Mouse (Mus musculus): ENCODE data around the gene Lnx2. TPM values are rescaled to one million over a fixed set of nuclear protein-coding genes. Genes with fewer than 3 reads are reported as not detected.
A peak's percentile ranks its signal among the peaks of the same experiment; 100 is the strongest.

Gene Lnx2
- polyA plus RNA-seq, 1 experiment from 2014 or later = 4.2 TPM

DNA sequence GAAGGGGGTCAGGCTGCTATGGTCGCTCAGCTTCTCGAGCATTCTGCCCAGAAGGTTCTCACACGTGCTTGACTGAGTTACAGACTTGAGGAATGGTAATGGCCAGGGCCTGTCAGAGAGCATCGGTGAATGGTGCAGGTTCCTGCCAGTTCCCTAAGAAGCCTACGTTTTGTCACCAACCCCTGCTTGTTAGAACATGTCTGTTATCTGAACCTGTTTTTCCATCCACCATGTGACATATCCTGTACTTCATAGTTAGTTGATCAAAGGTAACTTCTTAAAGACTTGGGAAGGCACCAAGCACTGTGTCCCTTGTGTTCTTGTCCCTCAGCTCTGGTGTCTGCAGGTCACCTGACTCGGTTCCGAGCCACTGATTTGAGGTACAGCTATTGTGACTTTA, 22.3 kb upstream of the Lnx2 start:
- H3K9me3 ChIP-seq (replicated peaks) = no peaks in the 10 kb centered on the region
- H3K4me2 ChIP-seq = no peak overlapping the region
- ATAC-seq (ENCODE audit: low FRiP score) = no peak
- no peaks in the 10 kb centered on the region for H3K27me3 ChIP-seq (replicated peaks)
- WGBS = 86% methylated on average over 7 of the region's 7 CpGs
- H3K27ac ChIP-seq (replicated peaks) = no peak overlapping the region
- no peaks in the 10 kb centered on the region for H3K4me1 ChIP-seq
- H3K4me3 ChIP-seq (replicated peaks) = no peak overlapping the region
- H3K36me3 ChIP-seq = peaks cover 6% of the 10 kb centered on the region; the same call in 1 of the 2 replicates
- H3K9ac ChIP-seq (replicated peaks) = no peak overlapping the region

DNA sequence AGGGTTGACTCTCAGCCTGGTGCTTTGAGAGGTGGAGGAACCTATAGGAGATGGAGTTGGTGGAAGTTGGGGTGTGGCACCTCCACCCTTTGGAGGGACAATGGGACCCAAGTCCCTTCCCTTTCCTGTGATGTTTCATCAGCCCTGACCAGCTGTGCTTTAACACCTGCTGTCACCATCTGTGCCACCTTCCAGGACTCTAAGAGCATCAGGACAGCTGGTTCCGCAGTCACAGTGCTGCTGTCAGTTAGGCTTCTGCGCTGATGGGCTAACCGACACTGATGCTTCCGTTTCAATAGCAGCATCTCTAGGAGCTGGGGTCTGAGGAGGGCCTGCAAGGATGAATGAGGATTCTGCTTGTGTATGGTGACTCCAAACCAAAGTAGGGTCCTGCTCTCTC, 20.2 kb upstream of the Lnx2 start:
- H3K4me1 ChIP-seq = no peaks in the 10 kb centered on the region
- H3K27ac ChIP-seq (replicated peaks) = no peak overlapping the region
- H3K4me3 ChIP-seq (replicated peaks) = no peak overlapping the region
- no peak overlapping the region for H3K9ac ChIP-seq (replicated peaks)
- no peaks in the 10 kb centered on the region for H3K9me3 ChIP-seq (replicated peaks)
- peaks cover 4% of the 10 kb centered on the region; the same call in 1 of the 2 replicates for H3K36me3 ChIP-seq
- H3K4me2 ChIP-seq = no peak overlapping the region
- 99% methylated on average over 4 of the region's 4 CpGs for WGBS
- ATAC-seq (ENCODE audit: low FRiP score) = no peak
- H3K27me3 ChIP-seq (replicated peaks) = no peaks in the 10 kb centered on the region

DNA sequence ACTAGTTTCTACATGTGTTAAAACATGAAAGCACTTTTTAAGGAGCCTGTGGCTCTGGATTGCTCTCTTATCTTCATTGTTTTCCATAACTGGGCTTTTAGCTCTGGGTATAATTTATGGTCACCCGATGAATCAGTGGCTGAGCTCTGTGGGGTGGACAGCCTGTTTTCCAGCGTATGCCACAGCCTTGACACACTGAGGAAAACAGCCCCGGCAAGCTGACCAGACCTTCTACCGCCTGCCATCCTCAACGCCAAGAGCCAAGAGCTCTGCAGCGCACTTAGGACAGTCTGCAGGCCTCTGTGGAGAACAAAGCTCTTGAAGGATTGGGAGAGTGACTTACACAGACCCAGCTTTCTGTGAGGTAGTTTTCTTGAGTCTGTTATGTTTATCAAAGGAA, 17.9 kb upstream of the Lnx2 start:
- WGBS = 80% methylated on average over 6 of the region's 6 CpGs
- no peak overlapping the region for H3K4me2 ChIP-seq
- H3K36me3 ChIP-seq = no peaks in the 10 kb centered on the region
- H3K9me3 ChIP-seq (replicated peaks) = no peaks in the 10 kb centered on the region
- H3K27me3 ChIP-seq (replicated peaks) = no peaks in the 10 kb centered on the region
- H3K4me3 ChIP-seq (replicated peaks) = no peak overlapping the region
- no peak overlapping the region for H3K27ac ChIP-seq (replicated peaks)
- H3K4me1 ChIP-seq = peaks cover 4% of the 10 kb centered on the region; the same call in 1 of the 2 replicates
- no peak overlapping the region for H3K9ac ChIP-seq (replicated peaks)
- ATAC-seq (ENCODE audit: low FRiP score) = no peak

DNA sequence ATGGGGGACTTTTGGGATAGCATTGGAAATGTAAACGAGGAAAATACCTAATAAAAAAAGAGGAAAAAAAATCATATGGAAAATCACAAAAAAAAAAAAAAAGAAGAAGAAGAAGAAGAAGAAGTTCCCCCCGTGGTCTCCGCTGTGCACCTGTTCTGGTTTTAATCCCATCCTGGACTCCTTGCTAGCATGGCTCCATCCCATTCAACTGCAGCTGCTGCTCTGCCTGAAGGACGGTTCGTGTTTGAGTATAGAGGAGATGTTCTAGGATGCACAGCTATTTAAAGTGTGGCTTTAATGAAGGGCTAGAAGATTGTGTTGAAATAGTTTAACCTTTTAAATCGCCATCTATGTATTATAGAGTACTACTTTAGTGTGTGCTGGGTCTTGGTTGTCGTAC, 16.1 kb upstream of the Lnx2 start:
- Histone ChIP-seq H3K9ac (replicated peaks) (no peak overlapping the region), H3K4me2 (no peak overlapping the region), H3K27me3 (replicated peaks) (no peaks in the 10 kb centered on the region), H3K4me3 (replicated peaks) (no peak overlapping the region), H3K36me3 (no peaks in the 10 kb centered on the region), H3K4me1 (peaks cover 4% of the 10 kb centered on the region; the same call in 1 of the 2 replicates), H3K27ac (replicated peaks) (no peak overlapping the region), H3K9me3 (replicated peaks) (no peaks in the 10 kb centered on the region)
- no peak for ATAC-seq (ENCODE audit: low FRiP score)
- 94% methylated on average over 7 of the region's 7 CpGs for WGBS

DNA sequence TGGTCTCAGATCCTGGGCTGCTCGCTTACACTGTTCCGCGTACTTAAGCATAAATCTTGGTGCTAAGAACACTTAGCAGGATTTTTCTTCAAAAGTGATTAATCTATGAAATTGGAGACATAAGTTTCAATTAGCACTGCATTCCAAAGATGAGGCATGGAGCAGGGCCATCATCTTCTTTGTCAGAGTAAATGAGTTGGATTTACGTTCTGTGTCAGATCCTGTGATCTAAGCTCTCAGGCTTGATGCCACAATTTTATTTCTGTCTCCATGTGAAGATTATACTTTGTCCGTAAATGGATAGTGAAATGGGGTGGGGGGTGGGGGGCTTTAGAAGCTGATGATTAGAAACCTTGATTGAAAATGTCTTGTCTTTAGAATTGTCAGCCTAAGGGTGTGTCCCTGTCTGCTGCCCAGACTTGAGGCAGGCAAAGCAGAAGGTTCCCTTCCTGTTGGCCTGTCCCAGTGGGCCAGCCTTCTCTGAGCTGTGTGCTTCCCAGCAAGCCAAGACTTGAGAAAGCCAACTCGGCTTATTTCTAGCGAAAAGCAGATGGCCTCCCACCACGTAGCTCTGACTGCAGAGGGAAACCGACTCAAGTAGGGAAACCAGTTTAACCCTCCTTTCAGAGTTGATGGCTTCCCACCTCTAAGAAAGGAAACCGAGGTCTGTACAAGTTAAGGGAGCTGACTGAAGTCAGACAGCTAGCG, 14.0 kb upstream of the Lnx2 start:
- no peak for ATAC-seq (ENCODE audit: low FRiP score)
- WGBS = 81% methylated on average over 11 of the region's 11 CpGs
- Histone ChIP-seq H3K4me2 (no peak overlapping the region), H3K36me3 (no peaks in the 10 kb centered on the region), H3K4me1 (peaks cover 11% of the 10 kb centered on the region), H3K27ac (replicated peaks) (no peak overlapping the region), H3K27me3 (replicated peaks) (no peaks in the 10 kb centered on the region), H3K9ac (replicated peaks) (no peak overlapping the region), H3K9me3 (replicated peaks) (no peaks in the 10 kb centered on the region), H3K4me3 (replicated peaks) (no peak overlapping the region)

DNA sequence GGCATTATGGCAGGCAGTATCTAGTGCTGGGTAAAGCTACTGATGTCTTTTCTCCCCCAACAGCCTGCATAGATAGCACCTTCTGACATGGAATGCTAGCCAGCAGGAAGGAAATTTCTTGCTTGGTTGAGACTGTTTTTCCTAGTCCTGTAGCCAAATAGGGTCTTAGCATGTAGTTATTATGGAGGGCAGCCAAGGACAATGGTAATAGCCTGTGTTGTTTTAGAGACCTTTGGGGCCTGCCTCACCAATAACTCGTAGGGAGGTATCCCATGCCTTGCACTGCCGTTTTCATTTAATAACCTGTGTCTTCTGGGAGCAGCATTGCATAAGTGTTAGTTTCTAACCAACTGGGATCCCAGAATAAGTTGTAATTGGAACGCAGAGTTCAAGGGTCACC, 13.4 kb upstream of the Lnx2 start:
- no peak overlapping the region for H3K4me2 ChIP-seq
- no peak for ATAC-seq (ENCODE audit: low FRiP score)
- no peak overlapping the region for H3K27ac ChIP-seq (replicated peaks)
- H3K27me3 ChIP-seq (replicated peaks) = no peaks in the 10 kb centered on the region
- H3K4me3 ChIP-seq (replicated peaks) = no peak overlapping the region
- no peak overlapping the region for H3K9ac ChIP-seq (replicated peaks)
- no peaks in the 10 kb centered on the region for H3K36me3 ChIP-seq
- H3K4me1 ChIP-seq = peaks cover 14% of the 10 kb centered on the region
- 76% methylated on average over 3 of the region's 3 CpGs for WGBS
- H3K9me3 ChIP-seq (replicated peaks) = no peaks in the 10 kb centered on the region

DNA sequence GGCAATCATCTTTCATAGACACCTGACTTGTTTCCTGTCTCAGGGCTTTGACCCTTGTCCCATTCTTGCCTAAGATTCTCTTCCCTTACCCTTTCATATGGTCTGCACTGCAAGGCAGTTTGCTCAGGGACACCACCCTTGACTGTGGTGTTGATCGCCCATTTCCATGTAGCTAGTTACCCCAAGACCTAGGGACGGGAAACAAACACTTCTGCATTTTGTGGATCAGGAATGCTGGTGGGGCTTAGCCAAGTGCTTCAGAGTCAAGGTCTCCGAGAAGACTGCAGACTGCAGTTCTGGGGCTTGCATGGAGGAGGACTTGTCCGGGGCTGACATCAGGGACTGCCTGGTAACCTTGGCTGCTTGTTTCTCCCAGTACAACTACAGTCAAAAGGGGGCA, 10.4 kb upstream of the Lnx2 start:
- WGBS = 92% methylated on average over 4 of the region's 4 CpGs
- peaks cover 14% of the 10 kb centered on the region for H3K4me1 ChIP-seq
- H3K36me3 ChIP-seq = no peaks in the 10 kb centered on the region
- ATAC-seq (ENCODE audit: low FRiP score) = no peak
- no peaks in the 10 kb centered on the region for H3K27me3 ChIP-seq (replicated peaks)
- no peak overlapping the region for H3K9ac ChIP-seq (replicated peaks)
- H3K4me2 ChIP-seq = no peak overlapping the region
- no peaks in the 10 kb centered on the region for H3K9me3 ChIP-seq (replicated peaks)
- no peak overlapping the region for H3K4me3 ChIP-seq (replicated peaks)
- H3K27ac ChIP-seq (replicated peaks) = no peak overlapping the region

DNA sequence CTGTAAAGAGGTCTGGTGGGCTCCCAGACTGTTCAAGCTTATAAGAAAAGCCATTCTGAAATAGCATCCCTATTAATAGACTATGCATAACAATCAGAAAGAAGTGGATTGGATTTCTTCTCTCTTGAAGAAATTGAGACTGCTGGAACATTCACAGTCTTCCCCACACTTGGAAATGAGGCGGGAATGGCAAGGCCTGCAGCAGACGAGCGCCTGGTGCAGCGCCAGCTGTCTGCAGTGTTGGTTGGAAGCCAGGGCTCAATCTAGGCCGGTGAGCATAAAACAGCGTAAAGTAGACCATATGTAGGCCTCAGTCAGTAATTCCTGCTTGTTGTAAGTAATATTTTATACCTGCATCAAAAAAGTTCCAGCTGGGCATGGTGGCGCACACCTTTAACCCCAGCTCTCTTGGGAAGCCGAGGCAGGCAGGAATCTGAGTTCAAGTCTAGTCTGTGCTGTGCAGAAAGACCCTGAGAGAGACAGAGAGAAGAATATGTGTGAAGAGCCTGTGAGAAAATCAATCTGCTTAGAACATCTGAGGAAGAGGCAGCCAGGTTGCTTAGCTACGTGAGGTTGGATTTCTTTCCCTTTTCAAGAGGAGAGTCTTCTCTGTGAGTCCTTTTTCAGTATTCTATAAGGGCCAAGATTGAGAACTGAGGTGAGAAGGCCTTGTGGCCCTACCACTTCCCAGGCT, 9.0 kb upstream of the Lnx2 start:
- Histone ChIP-seq H3K9ac (replicated peaks) (no peak overlapping the region), H3K4me3 (replicated peaks) (no peak overlapping the region), H3K4me2 (no peak overlapping the region), H3K4me1 (peaks cover 14% of the 10 kb centered on the region), H3K27ac (replicated peaks) (0 out of 2 replicates have a peak overlapping the region, but pooled peaks have one; percentile 13), H3K36me3 (no peaks in the 10 kb centered on the region), H3K27me3 (replicated peaks) (no peaks in the 10 kb centered on the region), H3K9me3 (replicated peaks) (no peaks in the 10 kb centered on the region)
- WGBS = 67% methylated on average over 9 of the region's 9 CpGs
- ATAC-seq (ENCODE audit: low FRiP score) = no peak

DNA sequence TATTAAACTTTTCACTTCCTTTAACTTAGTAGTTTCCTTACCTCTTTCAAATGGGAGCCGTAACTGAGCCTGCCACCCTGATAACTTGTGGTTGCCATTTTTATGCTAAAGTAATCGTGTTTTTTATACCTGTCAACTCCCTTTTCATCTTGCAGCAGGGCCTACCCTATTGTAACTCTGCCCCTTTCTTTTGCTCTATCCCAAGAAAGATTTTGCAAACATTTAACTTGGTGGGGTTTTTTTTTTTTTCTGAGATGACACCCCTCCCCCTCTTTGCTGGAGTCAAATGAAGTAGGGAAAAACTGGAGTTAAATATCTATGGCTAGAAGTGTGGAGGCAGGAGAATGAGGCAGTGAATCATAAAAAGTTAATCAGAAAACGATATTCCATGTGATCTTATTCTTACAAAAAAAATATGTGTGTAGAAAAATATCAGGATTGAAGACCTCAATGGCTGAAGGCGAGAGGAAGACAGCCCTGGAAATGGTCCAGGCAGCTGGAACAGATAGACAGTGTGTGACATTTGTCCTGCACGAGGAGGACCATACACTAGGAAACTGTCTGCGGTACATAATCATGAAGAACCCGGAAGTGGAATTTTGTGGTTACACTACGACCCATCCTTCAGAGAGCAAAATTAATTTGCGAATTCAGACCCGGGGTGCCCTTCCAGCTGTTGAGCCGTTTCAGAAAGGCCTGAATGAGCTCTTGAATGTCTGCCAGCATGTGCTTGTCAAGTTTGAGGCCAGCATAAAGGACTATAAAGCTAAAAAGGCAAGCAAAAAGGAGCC, 1.9 kb upstream of the Lnx2 start:
- peak overlapping the region; percentile 79 for H3K9ac ChIP-seq (replicated peaks)
- no peak for ATAC-seq (ENCODE audit: low FRiP score)
- WGBS = 49% methylated on average over 11 of the region's 11 CpGs

DNA sequence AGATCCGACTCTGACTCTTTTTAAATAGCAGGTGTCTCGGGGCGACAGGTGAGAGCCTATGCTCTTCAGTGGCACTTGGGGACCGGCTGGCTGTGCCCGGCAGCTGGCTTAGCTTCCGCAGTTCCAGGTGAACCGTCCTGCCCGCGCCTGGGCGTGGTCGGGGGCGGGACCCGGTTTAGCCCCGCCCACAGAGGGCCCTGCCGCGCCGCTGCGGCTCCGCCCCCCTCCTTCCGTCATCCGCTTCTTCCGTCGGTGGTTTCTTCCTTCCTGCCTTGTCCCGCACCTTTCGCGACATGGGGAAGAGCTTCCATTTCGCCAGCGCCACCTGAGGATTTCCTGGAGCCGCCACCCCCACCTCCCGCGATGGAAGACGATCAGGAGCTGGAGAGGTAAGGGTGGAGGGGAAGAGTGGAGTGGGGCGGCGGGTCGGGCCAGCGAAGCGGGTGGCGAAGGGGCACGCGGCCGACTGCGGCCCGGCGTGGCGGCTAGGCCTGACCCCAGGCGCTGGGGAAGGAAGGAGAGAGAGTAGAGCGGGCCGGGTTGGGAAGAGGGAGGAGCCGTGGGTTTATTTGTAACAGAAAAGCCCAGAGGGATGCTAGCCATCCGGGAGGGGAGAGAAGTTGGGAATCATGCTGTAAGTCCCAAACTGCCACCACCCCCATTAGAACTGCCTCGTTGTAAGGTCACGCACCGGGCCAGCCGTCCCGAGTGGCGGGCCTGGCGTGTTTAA, 1.1 kb upstream of the Lnx2 start:
- no peaks in the 10 kb centered on the region for H3K36me3 ChIP-seq
- under 1% methylated on average over 53 of the region's 57 CpGs for WGBS
- H3K4me3 ChIP-seq (replicated peaks) = peak overlapping the region; percentile 58
- no peaks in the 10 kb centered on the region for H3K9me3 ChIP-seq (replicated peaks)
- peak; percentile 81 for ATAC-seq (ENCODE audit: low FRiP score)
- H3K4me1 ChIP-seq = peaks cover 27% of the 10 kb centered on the region
- peak overlapping the region; percentile 97 for H3K4me2 ChIP-seq
- peak overlapping the region; percentile 86 for H3K27ac ChIP-seq (replicated peaks)
- H3K27me3 ChIP-seq (replicated peaks) = no peaks in the 10 kb centered on the region; the same call in 1 of the 2 replicates
- peak overlapping the region; percentile 79 for H3K9ac ChIP-seq (replicated peaks)

More for the DNA sequence above, 1.9 kb upstream of the Lnx2 start:
- no peaks in the 10 kb centered on the region for H3K36me3 ChIP-seq
- no peaks in the 10 kb centered on the region for H3K9me3 ChIP-seq (replicated peaks)
- peak overlapping the region; percentile 97 for H3K4me2 ChIP-seq
- H3K4me1 ChIP-seq = peaks cover 27% of the 10 kb centered on the region
- peak overlapping the region; percentile 58 for H3K4me3 ChIP-seq (replicated peaks)
- H3K27me3 ChIP-seq (replicated peaks) = no peaks in the 10 kb centered on the region; the same call in 1 of the 2 replicates
- H3K27ac ChIP-seq (replicated peaks) = no peak overlapping the region

DNA sequence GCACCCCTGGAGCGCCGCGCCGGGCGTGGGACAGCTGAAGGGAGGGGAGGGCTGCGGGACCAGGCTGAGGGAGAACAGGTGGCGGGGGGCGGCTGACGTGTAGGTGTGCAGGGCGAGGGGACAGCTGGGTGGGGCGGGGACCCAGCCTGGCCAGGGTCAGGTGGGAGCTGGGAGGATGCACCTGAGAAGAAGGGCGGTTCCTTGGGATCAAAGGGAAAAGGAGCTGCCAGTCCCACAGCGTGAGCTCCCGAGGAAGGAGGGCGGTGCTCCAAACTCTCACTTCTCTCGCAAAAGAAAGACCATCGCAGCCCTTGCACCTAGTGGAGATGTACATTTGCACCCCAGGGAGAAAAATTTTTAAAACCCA, 396 bp upstream of the Lnx2 start, which contains the start of gene Polr1d:
Gene Polr1d (plus strand): TSS at position 252 of the 367 bp plus-strand sequence.
- peaks cover 27% of the 10 kb centered on the region for H3K4me1 ChIP-seq
- H3K27me3 ChIP-seq (replicated peaks) = no peaks in the 10 kb centered on the region; the same call in 1 of the 2 replicates
- H3K36me3 ChIP-seq = no peaks in the 10 kb centered on the region
- H3K4me2 ChIP-seq = peak within 1 kb of the TSS; percentile 97
- H3K27ac ChIP-seq (replicated peaks) = peak within 1 kb of the TSS; percentile 86
- ATAC-seq (ENCODE audit: low FRiP score) = peak; percentile 61; the same call in 1 of the 2 replicates
- peak within 1 kb of the TSS; percentile 79 for H3K9ac ChIP-seq (replicated peaks)
- 0% methylated on average over 17 of the region's 17 CpGs for WGBS
- H3K4me3 ChIP-seq (replicated peaks) = peak within 1 kb of the TSS; percentile 58
- H3K9me3 ChIP-seq (replicated peaks) = no peaks in the 10 kb centered on the region

All from neural tube, embryonic 15.5 days (tissue).